Comparison of ENCODE assay signal across 8 mouse cellular contexts in genomic region chr16:4267857-4268666, GRCm38 (mm10). TPM values are rescaled to one million over a fixed set of nuclear protein-coding genes. Genes with fewer than 3 reads are reported as not detected.
DNase-seq lines count a peak whose midpoint lies in the region; ATAC-seq and TF ChIP-seq lines count a peak whose summit lies in the region.

No protein-coding gene starts in this region.

- 7% methylated on average over 40 of the region's 40 CpGs for WGBS in heart, embryonic 12.5 days
- WGBS in kidney, embryonic 16.5 days, result 7% methylated on average over 40 of the region's 40 CpGs
- WGBS in liver, embryonic 13.5 days (ENCODE audit: insufficient replicate concordance), result 8% methylated on average over 40 of the region's 40 CpGs
- WGBS in stomach, embryonic 15.5 days, result 8% methylated on average over 40 of the region's 40 CpGs

- no peak overlapping the region for H3K27ac ChIP-seq in embryonic fibroblast, embryonic 13.5 days (ENCODE audit: insufficient read depth, low read length)
- H3K27ac ChIP-seq in heart, embryonic 12.5 days (ENCODE audit: poor library complexity, severe bottlenecking), result peak overlapping the region; percentile 76
- no peak overlapping the region for H3K27ac ChIP-seq in kidney, embryonic 16.5 days (ENCODE audit: low read length)
- no peak overlapping the region for H3K27ac ChIP-seq in liver, embryonic 13.5 days
- no peak overlapping the region for H3K27ac ChIP-seq in stomach, embryonic 15.5 days

- DNase-seq in 416B (ENCODE audit: low read depth), result peak; percentile 49
- DNase-seq in brain, adult 2 months (ENCODE audit: low read depth, low spot score), result peak; percentile 79
- DNase-seq in liver, embryonic 13.5 days, result peak; percentile 67
- peak; percentile 86 for DNase-seq in neural tube, embryonic 10.5 days (ENCODE audit: extremely low spot score, low spot score)

- H3K4me2 ChIP-seq in heart, embryonic 12.5 days, result peak overlapping the region; percentile 76
- H3K4me2 ChIP-seq in kidney, embryonic 16.5 days (replicated peaks; ENCODE audit: low read depth, low read length), result peak overlapping the region; percentile 76
- peak overlapping the region; percentile 69 for H3K4me2 ChIP-seq in liver, embryonic 13.5 days
- H3K4me2 ChIP-seq in stomach, embryonic 15.5 days, result peak overlapping the region; percentile 83

- peak; percentile 81 for TF ChIP-seq CTCF in embryonic fibroblast, embryonic 13.5 days (IDR thresholded peaks at IDR 0.05; ENCODE audit: borderline replicate concordance, insufficient read depth, low read length)

- peak; percentile 40 for TF ChIP-seq POLR2A in embryonic fibroblast, embryonic 13.5 days (IDR thresholded peaks at IDR 0.05; ENCODE audit: low read depth, low read length)

- peaks cover 3% of the 10 kb centered on the region for H3K4me1 ChIP-seq in embryonic fibroblast, embryonic 13.5 days (ENCODE audit: control insufficient read depth, insufficient read depth, low read length)
- H3K4me1 ChIP-seq in heart, embryonic 12.5 days (replicated peaks), result peaks cover 43% of the 10 kb centered on the region
- H3K4me1 ChIP-seq in kidney, embryonic 16.5 days (ENCODE audit: insufficient read depth, low read length), result peaks cover 14% of the 10 kb centered on the region
- peaks cover 15% of the 10 kb centered on the region for H3K4me1 ChIP-seq in liver, embryonic 13.5 days (replicated peaks)
- peaks cover 17% of the 10 kb centered on the region for H3K4me1 ChIP-seq in stomach, embryonic 15.5 days

- H3K27me3 ChIP-seq in heart, embryonic 12.5 days (replicated peaks), result no peaks in the 10 kb centered on the region
- H3K27me3 ChIP-seq in kidney, embryonic 16.5 days (ENCODE audit: insufficient read depth, low read length), result no peaks in the 10 kb centered on the region
- peaks cover 8% of the 10 kb centered on the region for H3K27me3 ChIP-seq in liver, embryonic 13.5 days
- H3K27me3 ChIP-seq in stomach, embryonic 15.5 days (replicated peaks), result no peaks in the 10 kb centered on the region

- H3K36me3 ChIP-seq in heart, embryonic 12.5 days, result no peaks in the 10 kb centered on the region
- H3K36me3 ChIP-seq in kidney, embryonic 16.5 days (ENCODE audit: insufficient read depth, low read length), result no peaks in the 10 kb centered on the region
- no peaks in the 10 kb centered on the region for H3K36me3 ChIP-seq in liver, embryonic 13.5 days
- no peaks in the 10 kb centered on the region for H3K36me3 ChIP-seq in stomach, embryonic 15.5 days

- no peak overlapping the region for H3K4me3 ChIP-seq in embryonic fibroblast, embryonic 13.5 days (ENCODE audit: insufficient read depth, low read length)
- peak overlapping the region; percentile 47 for H3K4me3 ChIP-seq in heart, embryonic 12.5 days
- H3K4me3 ChIP-seq in kidney, embryonic 16.5 days (ENCODE audit: low read length), result peak overlapping the region; percentile 49
- peak overlapping the region; percentile 48 for H3K4me3 ChIP-seq in liver, embryonic 13.5 days (replicated peaks)
- H3K4me3 ChIP-seq in stomach, embryonic 15.5 days (replicated peaks), result peak overlapping the region; percentile 43

- peak; percentile 84 for ATAC-seq in heart, embryonic 12.5 days (ENCODE audit: insufficient number of reproducible peaks, low FRiP score)
- ATAC-seq in kidney, embryonic 16.5 days (ENCODE audit: low FRiP score, low TSS enrichment), result peak; percentile 95
- peak; percentile 84 for ATAC-seq in liver, embryonic 13.5 days (ENCODE audit: low read depth)
- ATAC-seq in stomach, embryonic 15.5 days (ENCODE audit: insufficient read depth, low FRiP score, low read depth), result peak; percentile 72

- H3K9ac ChIP-seq in heart, embryonic 12.5 days, result peak overlapping the region; percentile 68
- H3K9ac ChIP-seq in kidney, embryonic 16.5 days (replicated peaks; ENCODE audit: low read length), result peak overlapping the region; percentile 73
- H3K9ac ChIP-seq in liver, embryonic 13.5 days, result peak overlapping the region; percentile 50
- H3K9ac ChIP-seq in stomach, embryonic 15.5 days, result peak overlapping the region; percentile 19; the same call in 1 of the 2 replicates

- H3K9me3 ChIP-seq in heart, embryonic 12.5 days (replicated peaks), result no peaks in the 10 kb centered on the region
- no peaks in the 10 kb centered on the region for H3K9me3 ChIP-seq in kidney, embryonic 16.5 days (ENCODE audit: low read length)
- H3K9me3 ChIP-seq in liver, embryonic 13.5 days (replicated peaks), result no peaks in the 10 kb centered on the region
- H3K9me3 ChIP-seq in stomach, embryonic 15.5 days, result no peaks in the 10 kb centered on the region

RNA-seq across cellular contexts. Expression of gene Crebbp, which starts 54.3 kb away (rescaled TPM):
- polyA plus RNA-seq in embryonic fibroblast, embryonic 13.5 days (2011; ENCODE audit: insufficient read length, low read depth, missing spikeins), result 47.2 and 62.2 TPM in 2 replicates
- polyA plus RNA-seq in heart, embryonic 12.5 days (2016; fragmentation: Nextera tagmentation; extraction: Ambion mirVana), result 23.2 and 30.1 TPM in 2 replicates
- 31.2 and 35.3 TPM in 2 replicates for polyA plus RNA-seq in kidney, embryonic 16.5 days (2015; fragmentation: Nextera tagmentation; extraction: Ambion mirVana)
- 8.8 and 9.1 TPM in 2 replicates for polyA plus RNA-seq in liver, embryonic 13.5 days (2015; fragmentation: Nextera tagmentation; extraction: Ambion mirVana)
- 28.7 and 30.8 TPM in 2 replicates for polyA plus RNA-seq in stomach, embryonic 15.5 days (2015; fragmentation: Nextera tagmentation; extraction: Ambion mirVana)

Comparison
In these comparisons a context has a peak if more than half of its experiments do, and no peak if none do; other contexts are left out.
1. H3K9ac ChIP-seq: peak in every context shown above with its lines; median percentile 73 in kidney, embryonic 16.5 days; 68 in heart, embryonic 12.5 days; 50 in liver, embryonic 13.5 days; 19 in stomach, embryonic 15.5 days.